Mouse (Mus musculus) small intestine, adult 2 months (tissue): ENCODE measurements around the gene Hist3h2ba.

Source experiments
- CTCF ChIP-seq: fragments of 200-500 bp; IDR thresholded peaks from 2 replicates; pipeline ENCODE4 v1.5.1; 2012; ENCODE audit warnings: low read depth, mild to moderate bottlenecking, control low read depth, inconsistent platforms, low read length, moderate library complexity, mixed read lengths; ENCODE audit not compliant: insufficient replicate concordance, insufficient read length; ENCODE audit errors: extremely low read depth
- POLR2A ChIP-seq: fragments of 200-500 bp; IDR thresholded peaks from 2 replicates; pipeline ENCODE4 v1.6.1; 2012; ENCODE audit warnings: low read depth, mild to moderate bottlenecking, control low read depth, inconsistent platforms, low read length, moderate library complexity

DNA sequence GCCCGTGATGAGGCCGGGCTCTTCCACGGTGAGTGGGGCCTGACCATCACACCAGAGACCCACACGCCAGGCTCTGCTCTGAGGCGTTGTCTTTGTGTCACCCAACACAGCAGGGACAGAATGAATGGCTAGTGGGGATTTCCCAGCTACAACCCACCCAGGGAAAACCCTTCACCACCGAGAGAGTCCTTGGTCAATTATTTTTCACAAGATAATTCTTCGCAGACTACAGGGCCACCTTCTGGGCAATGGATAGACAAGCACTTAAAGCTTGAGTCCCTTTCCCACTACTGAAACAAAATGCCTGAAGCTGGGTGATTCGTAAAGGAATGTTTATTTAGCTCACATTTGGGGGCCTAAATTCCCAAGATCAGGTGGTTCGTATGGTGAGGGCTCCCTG is 26.3 kb upstream of the Hist3h2ba start:
- TF ChIP-seq CTCF, result no peak
- TF ChIP-seq POLR2A, result no peak
